Mouse (Mus musculus): Measurements from ENCODE around the gene Tsga10. TPM values are rescaled to one million over a fixed set of nuclear protein-coding genes. Genes with fewer than 3 reads are reported as not detected.

The Tsga10 gene
- polyA plus RNA-seq (2015; fragmentation: Nextera tagmentation; extraction: Ambion mirVana), result 4.0 TPM in 2 replicates

DNA sequence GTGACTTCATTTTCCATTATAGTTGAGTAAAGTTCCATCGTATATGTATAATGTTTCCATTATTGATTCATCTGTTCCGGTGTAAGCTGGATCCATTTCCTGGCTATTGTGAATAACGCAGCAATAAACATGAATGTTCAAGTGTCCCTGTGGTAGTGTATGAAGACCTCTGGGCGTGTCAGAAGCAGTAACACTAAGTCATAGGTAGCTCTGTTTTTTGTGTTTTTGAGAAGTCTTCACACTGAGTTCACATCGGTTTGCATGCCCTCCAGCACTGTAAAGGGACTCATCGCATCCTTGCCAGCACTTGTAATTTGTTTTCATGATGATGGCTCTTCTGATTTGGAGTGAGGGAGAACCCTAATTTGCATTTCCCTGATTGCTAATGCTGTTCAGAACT lies at the start of gene Tsga10:
Tsga10 (minus strand) TSS at position 144 of the 400 bp plus-strand sequence.
- 85% methylated on average over 6 of the region's 6 CpGs for WGBS
- H3K9ac ChIP-seq (ENCODE audit: low read depth, low read length), result peak within 1 kb of the TSS; percentile 75
- 0 out of 2 replicates have a peak, but pooled peaks cover 5% of the 10 kb centered on the region for H3K4me1 ChIP-seq (ENCODE audit: control insufficient read depth, insufficient read depth, low read length)
- ATAC-seq, result no peak
- H3K27me3 ChIP-seq (replicated peaks; ENCODE audit: control insufficient read depth, insufficient read depth, low read length), result no peaks in the 10 kb centered on the region
- peak within 1 kb of the TSS; percentile 94 for H3K27ac ChIP-seq (ENCODE audit: low read length)
- H3K4me3 ChIP-seq (ENCODE audit: low read length), result peak within 1 kb of the TSS; percentile 56
- no peaks in the 10 kb centered on the region for H3K9me3 ChIP-seq (ENCODE audit: control insufficient read depth, low read length)
- no peaks in the 10 kb centered on the region for H3K36me3 ChIP-seq (ENCODE audit: control insufficient read depth, insufficient read depth, low read length)
- H3K4me2 ChIP-seq (ENCODE audit: low read depth, low read length), result peak within 1 kb of the TSS; percentile 54

DNA sequence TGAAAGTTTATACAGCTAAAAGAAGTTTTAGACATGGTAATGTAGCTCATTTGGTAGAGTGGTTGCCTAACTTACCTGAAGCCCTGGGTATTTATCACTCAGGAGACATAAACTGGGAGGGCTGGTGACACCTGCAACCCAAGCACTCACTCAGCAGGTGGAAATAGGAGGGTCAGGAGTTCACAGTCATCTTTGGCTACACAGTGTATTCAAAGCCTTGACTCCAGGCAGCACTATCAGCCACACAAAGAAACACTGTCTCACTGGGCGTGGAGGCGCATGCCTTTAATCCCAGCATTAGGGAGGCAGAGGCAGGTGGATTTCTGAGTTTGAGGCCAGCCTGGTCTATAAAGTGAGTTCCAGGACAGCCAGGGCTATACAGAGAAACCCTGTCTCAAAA lies 46.5 kb upstream of the Tsga10 start:
- WGBS, result 71% methylated on average over 2 of the region's 2 CpGs
- H3K9me3 ChIP-seq (ENCODE audit: control insufficient read depth, low read length), result no peaks in the 10 kb centered on the region
- peaks cover under 1% of the 10 kb centered on the region; the same call in 1 of the 2 replicates for H3K4me1 ChIP-seq (ENCODE audit: control insufficient read depth, insufficient read depth, low read length)
- H3K4me3 ChIP-seq (ENCODE audit: low read length), result no peak overlapping the region
- no peak overlapping the region for H3K9ac ChIP-seq (ENCODE audit: low read depth, low read length)
- no peak for ATAC-seq
- H3K27ac ChIP-seq (ENCODE audit: low read length), result no peak overlapping the region
- no peak overlapping the region for H3K4me2 ChIP-seq (ENCODE audit: low read depth, low read length)
- H3K36me3 ChIP-seq (ENCODE audit: control insufficient read depth, insufficient read depth, low read length), result no peaks in the 10 kb centered on the region
- H3K27me3 ChIP-seq (replicated peaks; ENCODE audit: control insufficient read depth, insufficient read depth, low read length), result no peaks in the 10 kb centered on the region

DNA sequence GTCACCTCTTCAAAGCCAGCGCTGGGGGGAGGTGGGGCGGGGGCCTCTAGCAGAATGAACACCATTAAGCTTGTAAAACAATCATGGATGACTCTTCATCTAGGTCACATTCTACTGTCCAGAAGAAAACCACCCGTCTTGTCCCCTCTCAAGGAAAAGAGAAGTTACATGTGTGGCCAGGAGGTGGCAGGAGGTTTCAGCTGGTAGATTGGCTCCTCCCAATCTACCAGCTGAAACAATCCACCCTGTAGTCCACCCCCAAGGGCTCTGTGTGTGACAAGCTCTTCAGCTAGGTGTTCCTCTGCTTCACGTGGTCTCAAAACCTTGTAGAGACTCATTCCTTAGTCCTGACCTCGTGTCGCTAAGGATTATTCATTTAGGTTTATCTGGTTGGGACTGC lies 36.9 kb upstream of the Tsga10 start:
- Histone ChIP-seq H3K36me3 (ENCODE audit: control insufficient read depth, insufficient read depth, low read length) (peaks cover 6% of the 10 kb centered on the region; the same call in 1 of the 2 replicates), H3K4me1 (ENCODE audit: control insufficient read depth, insufficient read depth, low read length) (no peaks in the 10 kb centered on the region), H3K9ac (ENCODE audit: low read depth, low read length) (no peak overlapping the region), H3K4me2 (ENCODE audit: low read depth, low read length) (no peak overlapping the region), H3K9me3 (ENCODE audit: control insufficient read depth, low read length) (no peaks in the 10 kb centered on the region), H3K27ac (ENCODE audit: low read length) (no peak overlapping the region), H3K4me3 (ENCODE audit: low read length) (no peak overlapping the region), H3K27me3 (replicated peaks; ENCODE audit: control insufficient read depth, insufficient read depth, low read length) (no peaks in the 10 kb centered on the region)
- ATAC-seq, result no peak
- 37% methylated on average over 6 of the region's 6 CpGs for WGBS

DNA sequence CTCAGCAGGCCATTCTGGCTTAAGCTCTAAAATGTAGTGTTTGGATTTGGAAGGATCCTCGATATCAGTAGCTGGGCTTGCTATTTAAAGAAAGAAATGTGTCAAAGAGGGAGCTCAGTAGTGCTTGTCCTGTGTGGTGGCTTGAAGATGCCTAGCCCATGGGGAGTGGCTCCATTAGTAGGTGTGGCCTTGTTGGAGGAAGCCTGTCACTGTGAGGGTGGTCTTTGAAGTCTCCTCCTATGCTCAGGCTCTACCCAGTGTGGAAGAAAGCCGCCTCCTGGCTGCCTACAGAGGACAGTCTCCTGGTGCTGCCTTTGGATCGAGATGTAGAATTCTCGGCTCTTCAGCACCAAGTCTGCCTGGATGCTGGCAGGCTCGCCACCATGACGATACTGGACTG lies 34.1 kb upstream of the Tsga10 start:
- no peak for ATAC-seq

DNA sequence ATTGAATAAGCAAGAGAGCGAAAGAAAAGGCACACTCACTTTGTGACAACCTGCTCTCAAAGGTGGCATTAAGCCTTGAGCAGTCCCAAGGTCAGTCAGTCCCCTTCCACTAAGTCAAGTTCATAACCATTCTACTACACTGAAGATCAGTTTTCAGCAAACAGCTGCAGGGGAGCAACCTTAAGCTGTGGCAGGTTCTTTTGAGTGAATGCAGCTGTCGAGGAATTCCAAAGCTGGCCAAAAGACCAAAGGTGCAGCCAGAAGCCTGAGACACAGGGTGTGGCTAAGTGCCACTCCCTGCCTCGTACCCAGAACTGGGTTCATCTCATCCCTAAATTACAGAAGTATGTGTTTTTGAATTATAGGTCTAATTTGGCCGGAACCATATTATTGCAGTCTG lies 33.6 kb upstream of the Tsga10 start:
- Histone ChIP-seq H3K9me3 (ENCODE audit: control insufficient read depth, low read length) (no peaks in the 10 kb centered on the region), H3K4me3 (ENCODE audit: low read length) (no peak overlapping the region), H3K9ac (ENCODE audit: low read depth, low read length) (no peak overlapping the region), H3K36me3 (ENCODE audit: control insufficient read depth, insufficient read depth, low read length) (peaks cover 6% of the 10 kb centered on the region; the same call in 1 of the 2 replicates), H3K27ac (ENCODE audit: low read length) (no peak overlapping the region), H3K4me2 (ENCODE audit: low read depth, low read length) (no peak overlapping the region), H3K27me3 (replicated peaks; ENCODE audit: control insufficient read depth, insufficient read depth, low read length) (no peaks in the 10 kb centered on the region), H3K4me1 (ENCODE audit: control insufficient read depth, insufficient read depth, low read length) (no peaks in the 10 kb centered on the region)
- 74% methylated on average over 4 of the region's 4 CpGs for WGBS
- ATAC-seq, result no peak

More for the DNA sequence above, 34.1 kb upstream of the Tsga10 start:
- H3K27me3 ChIP-seq (replicated peaks; ENCODE audit: control insufficient read depth, insufficient read depth, low read length), result no peaks in the 10 kb centered on the region
- H3K9ac ChIP-seq (ENCODE audit: low read depth, low read length), result no peak overlapping the region
- peaks cover 6% of the 10 kb centered on the region; the same call in 1 of the 2 replicates for H3K36me3 ChIP-seq (ENCODE audit: control insufficient read depth, insufficient read depth, low read length)
- H3K4me3 ChIP-seq (ENCODE audit: low read length), result no peak overlapping the region
- H3K9me3 ChIP-seq (ENCODE audit: control insufficient read depth, low read length), result no peaks in the 10 kb centered on the region
- H3K4me1 ChIP-seq (ENCODE audit: control insufficient read depth, insufficient read depth, low read length), result no peaks in the 10 kb centered on the region
- H3K4me2 ChIP-seq (ENCODE audit: low read depth, low read length), result no peak overlapping the region
- 57% methylated on average over 6 of the region's 6 CpGs for WGBS
- no peak overlapping the region for H3K27ac ChIP-seq (ENCODE audit: low read length)

DNA sequence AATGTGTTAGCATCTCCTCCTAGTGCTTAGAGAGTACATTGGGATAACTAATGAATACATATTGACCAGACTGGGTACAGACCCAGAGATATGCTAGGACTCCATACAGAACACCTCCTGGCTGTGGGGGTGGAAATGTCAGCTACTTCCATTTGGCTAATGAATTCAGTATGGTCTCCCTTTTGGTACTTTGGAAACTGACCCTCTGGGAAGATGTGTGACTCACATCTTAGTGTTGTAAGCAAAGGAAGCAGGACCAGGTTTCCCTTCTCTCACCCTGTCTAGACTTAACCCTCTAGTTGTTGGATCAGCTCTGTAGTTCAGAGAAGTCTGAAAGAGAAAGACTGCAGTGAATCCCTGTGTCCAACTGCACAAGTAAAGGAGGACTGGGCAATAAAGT lies 28.4 kb upstream of the Tsga10 start:
- Histone ChIP-seq H3K9ac (ENCODE audit: low read depth, low read length) (no peak overlapping the region), H3K36me3 (ENCODE audit: control insufficient read depth, insufficient read depth, low read length) (peaks cover 6% of the 10 kb centered on the region; the same call in 1 of the 2 replicates), H3K4me2 (ENCODE audit: low read depth, low read length) (no peak overlapping the region), H3K4me1 (ENCODE audit: control insufficient read depth, insufficient read depth, low read length) (no peaks in the 10 kb centered on the region; the same call in 1 of the 2 replicates), H3K27ac (ENCODE audit: low read length) (no peak overlapping the region), H3K4me3 (ENCODE audit: low read length) (no peak overlapping the region), H3K27me3 (replicated peaks; ENCODE audit: control insufficient read depth, insufficient read depth, low read length) (no peaks in the 10 kb centered on the region), H3K9me3 (ENCODE audit: control insufficient read depth, low read length) (no peaks in the 10 kb centered on the region)
- ATAC-seq, result no peak

DNA sequence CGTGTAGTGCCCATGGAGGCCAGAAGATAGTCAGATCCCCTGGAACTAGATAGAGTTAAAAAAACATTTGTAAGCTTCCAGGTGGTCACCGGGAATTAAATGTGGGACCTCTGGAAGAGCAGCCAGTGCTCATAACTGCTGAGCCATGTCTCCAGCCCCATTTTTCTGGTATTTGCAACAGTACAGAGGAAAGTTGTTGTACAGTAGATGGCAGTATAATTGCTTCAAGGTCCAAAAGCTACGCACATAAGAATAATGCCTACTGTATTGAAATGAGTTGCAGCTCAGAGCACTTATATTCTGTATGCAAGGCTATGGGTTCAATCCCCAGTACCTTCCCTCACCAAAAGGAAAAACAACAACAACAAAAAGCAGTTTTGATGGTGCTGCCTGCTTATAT lies 25.2 kb upstream of the Tsga10 start:
- Histone ChIP-seq H3K4me3 (ENCODE audit: low read length) (peak overlapping the region; percentile 75), H3K9me3 (ENCODE audit: control insufficient read depth, low read length) (no peaks in the 10 kb centered on the region), H3K27ac (ENCODE audit: low read length) (no peak overlapping the region), H3K27me3 (replicated peaks; ENCODE audit: control insufficient read depth, insufficient read depth, low read length) (no peaks in the 10 kb centered on the region), H3K4me1 (ENCODE audit: control insufficient read depth, insufficient read depth, low read length) (peaks cover 7% of the 10 kb centered on the region), H3K4me2 (ENCODE audit: low read depth, low read length) (peak overlapping the region; percentile 68), H3K9ac (ENCODE audit: low read depth, low read length) (no peak overlapping the region), H3K36me3 (ENCODE audit: control insufficient read depth, insufficient read depth, low read length) (no peaks in the 10 kb centered on the region)
- no peak for ATAC-seq
- 62% methylated on average over 3 of the region's 3 CpGs for WGBS

DNA sequence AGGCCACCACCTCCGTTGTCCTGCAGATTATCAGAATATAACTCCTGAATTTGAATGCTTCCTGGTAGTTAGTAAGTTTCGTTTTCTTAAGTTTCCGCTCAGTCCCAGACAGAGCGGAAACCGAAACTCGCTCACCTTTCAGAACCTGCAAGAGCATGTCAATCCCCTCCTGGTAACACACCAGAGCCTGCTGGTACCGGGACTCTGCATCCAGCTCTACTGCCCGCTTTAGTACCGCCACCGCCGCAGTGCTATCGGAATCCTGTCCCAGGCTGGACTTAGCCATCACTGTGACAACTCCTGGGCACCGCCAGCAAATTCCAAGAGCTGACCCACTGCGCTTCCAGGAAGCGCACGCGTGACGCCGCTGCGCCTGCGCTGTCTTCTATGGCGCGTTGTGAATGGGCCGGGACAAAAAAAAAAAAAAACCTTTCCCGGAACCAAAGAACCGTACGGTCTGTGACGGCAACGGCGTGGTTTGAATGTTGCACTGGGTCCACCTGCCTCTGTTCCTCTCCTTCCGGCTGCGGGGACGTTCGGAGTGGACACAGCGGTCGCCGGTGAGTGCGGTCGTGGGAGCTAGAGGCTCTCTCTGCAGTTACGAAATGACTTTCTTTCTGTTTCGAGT lies 23.9 kb upstream of the Tsga10 start, which contains the start of the genes Mitd1 and Mrpl30:
Mitd1 (minus strand) TSS at position 387 of the 628 bp plus-strand sequence.
Mrpl30 (plus strand) TSS at position 453 of the 628 bp plus-strand sequence.
- under 1% methylated on average over 41 of the region's 41 CpGs for WGBS
- no peaks in the 10 kb centered on the region for H3K27me3 ChIP-seq (replicated peaks; ENCODE audit: control insufficient read depth, insufficient read depth, low read length)
- no peaks in the 10 kb centered on the region for H3K9me3 ChIP-seq (ENCODE audit: control insufficient read depth, low read length)

DNA sequence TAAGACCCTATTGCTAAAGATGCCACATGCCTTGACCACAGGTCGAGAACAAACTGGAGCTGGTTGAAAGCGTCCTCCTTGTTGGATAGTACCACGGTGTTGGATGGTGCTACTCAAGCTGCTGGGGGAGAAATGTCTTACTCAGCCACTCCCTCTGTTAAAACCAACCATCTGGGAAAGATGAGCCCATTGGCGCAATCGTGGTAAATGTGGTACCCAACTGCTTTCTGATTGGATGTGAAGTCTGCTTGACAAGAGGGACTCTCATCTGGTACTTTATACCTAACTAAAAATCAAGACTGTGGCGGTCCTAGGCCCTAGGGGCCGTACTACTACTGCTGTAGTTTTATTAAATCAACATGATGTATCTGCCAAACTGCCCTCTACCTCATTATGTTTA lies 23.0 kb upstream of the Tsga10 start:
- peak overlapping the region; percentile 76; the same call in 1 of the 2 replicates for H3K9ac ChIP-seq (ENCODE audit: low read depth, low read length)
- ATAC-seq, result no peak
- peak overlapping the region; percentile 73 for H3K4me2 ChIP-seq (ENCODE audit: low read depth, low read length)
- no peaks in the 10 kb centered on the region for H3K36me3 ChIP-seq (ENCODE audit: control insufficient read depth, insufficient read depth, low read length)
- peaks cover 7% of the 10 kb centered on the region for H3K4me1 ChIP-seq (ENCODE audit: control insufficient read depth, insufficient read depth, low read length)
- H3K27ac ChIP-seq (ENCODE audit: low read length), result peak overlapping the region; percentile 89; the same call in 1 of the 2 replicates
- no peaks in the 10 kb centered on the region for H3K9me3 ChIP-seq (ENCODE audit: control insufficient read depth, low read length)
- WGBS, result 71% methylated on average over 7 of the region's 7 CpGs
- H3K4me3 ChIP-seq (ENCODE audit: low read length), result peak overlapping the region; percentile 75
- no peaks in the 10 kb centered on the region for H3K27me3 ChIP-seq (replicated peaks; ENCODE audit: control insufficient read depth, insufficient read depth, low read length)

More for the DNA sequence above, 23.9 kb upstream of the Tsga10 start, which contains the start of the genes Mitd1 and Mrpl30:
- H3K27ac ChIP-seq (ENCODE audit: low read length), result peak within 1 kb of the TSS; percentile 89
- peak within 1 kb of the TSS; percentile 73 for H3K4me2 ChIP-seq (ENCODE audit: low read depth, low read length)
- H3K9ac ChIP-seq (ENCODE audit: low read depth, low read length), result peak within 1 kb of the TSS; percentile 76
- peaks cover 7% of the 10 kb centered on the region for H3K4me1 ChIP-seq (ENCODE audit: control insufficient read depth, insufficient read depth, low read length)
- peak within 1 kb of the TSS; percentile 75 for H3K4me3 ChIP-seq (ENCODE audit: low read length)
- H3K36me3 ChIP-seq (ENCODE audit: control insufficient read depth, insufficient read depth, low read length), result no peaks in the 10 kb centered on the region
- ATAC-seq, result peak; percentile 90

Measured in intestine, embryonic 16.5 days (tissue).